Mouse (Mus musculus) granulocyte monocyte progenitor cell, adult 5-6 weeks (primary cell): Measurements from ENCODE around the gene A230050P20Rik. TPM values are rescaled to one million over a fixed set of nuclear protein-coding genes. Genes with fewer than 3 reads are reported as not detected.
A peak's percentile ranks its signal among the peaks of the same experiment; 100 is the strongest.

Experiments used
- ATAC-seq: replicated peaks from 2 replicates; pipeline ENCODE4 v1.8.0; 2016; ENCODE audit warnings: mild to moderate bottlenecking, moderate TSS enrichment, inconsistent platforms; ENCODE audit not compliant: poor library complexity, severe bottlenecking
- total RNA-seq, 2 experiments: library from RNA; stranded (forward) in 1 of 2; stranded (reverse) in 1 of 2; fragments of 200-712, 200-1000 nt in 1 of 2; fragments of >200 nt in 1 of 2; fragmentation: Nextera tagmentation in 1 of 2; gene quantifications; 2 replicates each; pipeline ENCODE4 v1.2.3; 2014 to 2017

Gene A230050P20Rik
- total RNA-seq, 2 experiments from 2014 or later, result 13.8 to 16.1 TPM

GRCm38 (mm10) chr9:20891339-20892103 is 23.1 kb downstream of the A230050P20Rik start:
- no peak for ATAC-seq

DNA sequence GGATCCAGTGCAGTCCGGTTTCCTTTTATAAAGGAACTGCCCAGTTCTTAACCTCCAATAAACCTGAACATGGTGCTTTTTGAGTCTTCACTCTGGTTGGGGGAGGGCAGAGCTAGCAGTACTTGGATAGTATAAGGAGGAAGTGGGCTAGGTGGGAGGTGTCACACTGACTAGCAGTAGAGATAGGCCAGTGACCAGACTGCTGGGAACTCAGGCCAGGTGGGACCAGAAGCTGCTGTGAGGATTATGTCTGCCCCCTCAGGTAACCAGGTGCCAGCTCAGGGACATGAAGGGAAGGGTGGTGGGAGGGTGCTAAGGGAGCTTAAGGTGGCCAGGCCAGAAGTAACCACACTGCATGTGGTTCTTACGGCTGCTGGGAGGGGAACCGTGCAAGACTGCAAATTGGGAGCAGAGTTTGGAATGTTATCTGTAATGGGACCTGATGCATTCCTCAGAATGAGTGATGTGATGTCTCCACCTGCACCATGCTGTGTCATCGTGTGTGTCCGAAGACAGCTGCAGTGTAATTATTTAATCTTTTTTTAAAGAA is 23.7 kb downstream of the A230050P20Rik start:
- no peak for ATAC-seq

GRCm38 (mm10) chr9:20893069-20893468 is 24.6 kb downstream of the A230050P20Rik start:
- ATAC-seq, result no peak

DNA sequence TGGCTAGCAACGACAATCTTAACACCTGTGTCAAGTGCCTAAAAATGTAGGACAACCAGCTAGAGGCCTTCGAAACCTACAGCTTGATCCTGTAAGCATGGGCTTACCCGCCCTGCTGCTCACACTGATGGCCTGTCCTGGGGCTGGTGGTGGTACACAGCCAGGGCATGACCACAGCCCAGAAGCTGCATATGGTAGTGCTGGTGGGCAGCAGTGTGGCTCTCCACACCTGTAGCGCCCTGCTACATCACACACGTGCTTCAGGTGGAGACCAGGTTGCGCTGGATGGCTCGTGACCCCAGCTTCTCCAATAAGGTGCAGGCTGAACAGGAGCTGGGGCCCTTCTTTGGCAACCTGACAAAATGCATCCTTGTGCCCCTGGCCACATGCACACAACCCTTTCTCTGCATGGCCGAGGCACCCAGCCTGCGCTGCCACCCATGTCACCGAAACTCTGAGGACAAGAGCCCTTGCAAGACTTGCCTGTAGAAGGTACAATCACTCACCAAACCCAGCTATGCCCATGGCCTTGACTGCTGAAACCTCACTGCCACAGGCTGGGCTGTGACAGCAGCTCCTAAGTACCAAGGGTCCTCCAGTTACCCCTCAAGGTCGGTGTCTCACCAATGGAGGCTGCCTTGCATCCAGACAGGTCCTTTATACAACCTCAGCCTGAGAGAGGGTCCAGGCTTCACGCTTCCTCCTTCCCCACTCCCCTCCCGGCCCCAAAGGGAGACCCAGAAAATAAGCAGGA is 25.3 kb downstream of the A230050P20Rik start:
- no peak for ATAC-seq

DNA sequence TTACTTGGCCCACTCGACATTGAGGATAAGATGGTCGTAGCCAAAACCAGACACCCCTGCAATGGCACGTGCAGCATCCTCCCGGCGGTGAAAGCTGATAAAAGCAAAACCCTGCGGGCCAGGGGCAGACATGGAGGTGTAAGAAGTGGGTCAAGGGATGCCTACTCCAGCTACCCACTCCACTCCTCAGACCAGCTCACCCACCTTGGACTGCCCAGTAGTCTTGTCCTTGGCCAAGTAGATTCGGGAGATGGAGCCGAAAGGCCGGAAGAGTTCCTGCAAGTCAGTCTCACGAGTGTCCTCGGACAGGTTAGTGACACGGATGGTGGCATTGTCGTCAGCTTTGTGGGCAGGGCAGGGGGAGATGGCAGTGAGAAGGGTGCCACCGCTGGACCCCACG is 26.2 kb downstream of the A230050P20Rik start:
- ATAC-seq, result no peak

DNA sequence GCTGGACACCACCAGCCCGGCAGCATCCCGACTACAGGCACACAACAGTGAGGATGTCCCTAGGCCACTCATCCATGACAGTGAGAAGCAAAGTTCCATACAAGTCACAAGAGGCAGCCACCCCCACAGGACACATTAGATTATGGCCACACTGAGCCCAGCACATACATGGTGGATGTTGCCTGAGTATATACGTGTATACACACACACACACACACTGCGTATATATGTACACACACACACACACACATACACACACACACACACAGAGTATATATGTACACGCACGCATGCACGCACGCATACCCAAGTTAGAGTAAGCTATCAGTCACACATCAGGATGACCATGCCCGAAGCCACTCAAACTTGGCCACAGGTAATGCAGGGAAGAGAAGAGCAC is 26.9 kb downstream of the A230050P20Rik start:
- no peak for ATAC-seq

DNA sequence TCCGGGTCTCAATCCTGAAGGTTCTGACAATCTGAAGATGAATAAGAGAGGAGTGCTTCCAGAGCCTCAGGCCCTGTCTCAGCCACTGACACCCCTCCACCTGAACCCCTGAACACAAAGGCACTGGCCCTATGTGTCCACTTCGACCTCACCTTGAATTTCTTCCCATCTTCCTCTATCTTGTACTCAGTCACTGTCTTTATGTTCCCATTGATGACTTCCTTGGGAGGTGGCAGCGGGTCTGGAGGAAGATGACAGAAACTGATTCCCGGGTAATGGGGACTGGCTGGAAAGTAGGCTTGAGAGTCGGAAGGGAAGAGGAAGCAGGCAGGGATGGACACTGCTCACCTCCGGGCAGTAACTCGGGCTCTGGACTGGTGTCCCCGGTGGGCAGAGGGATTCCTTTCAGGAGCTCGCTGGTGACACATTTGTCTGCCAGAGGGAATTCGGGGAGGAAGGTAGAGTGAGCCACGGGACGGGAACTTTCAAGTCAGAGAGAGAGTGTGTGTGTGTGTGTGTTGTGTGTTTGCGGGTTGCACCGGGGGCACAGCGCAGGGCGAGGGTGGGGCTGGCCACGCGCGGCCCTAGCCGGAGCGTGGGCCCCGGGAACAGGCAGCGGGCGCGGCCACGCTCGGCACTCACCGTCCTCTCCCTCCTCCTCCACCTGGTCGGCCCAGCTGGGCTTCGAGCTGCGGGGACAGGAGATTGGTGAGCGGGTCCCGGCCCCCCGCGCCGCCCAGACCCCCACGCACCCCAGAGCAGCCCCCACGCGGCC is 29.5 kb downstream of the A230050P20Rik start:
- ATAC-seq, result no peak

GRCm38 (mm10) chr9:20898511-20899073 is 30.1 kb downstream of the A230050P20Rik start, which contains the start of gene Eif3g:
Gene Eif3g (minus strand): TSS chr9:20898623.
- peak; percentile 85 for ATAC-seq

DNA sequence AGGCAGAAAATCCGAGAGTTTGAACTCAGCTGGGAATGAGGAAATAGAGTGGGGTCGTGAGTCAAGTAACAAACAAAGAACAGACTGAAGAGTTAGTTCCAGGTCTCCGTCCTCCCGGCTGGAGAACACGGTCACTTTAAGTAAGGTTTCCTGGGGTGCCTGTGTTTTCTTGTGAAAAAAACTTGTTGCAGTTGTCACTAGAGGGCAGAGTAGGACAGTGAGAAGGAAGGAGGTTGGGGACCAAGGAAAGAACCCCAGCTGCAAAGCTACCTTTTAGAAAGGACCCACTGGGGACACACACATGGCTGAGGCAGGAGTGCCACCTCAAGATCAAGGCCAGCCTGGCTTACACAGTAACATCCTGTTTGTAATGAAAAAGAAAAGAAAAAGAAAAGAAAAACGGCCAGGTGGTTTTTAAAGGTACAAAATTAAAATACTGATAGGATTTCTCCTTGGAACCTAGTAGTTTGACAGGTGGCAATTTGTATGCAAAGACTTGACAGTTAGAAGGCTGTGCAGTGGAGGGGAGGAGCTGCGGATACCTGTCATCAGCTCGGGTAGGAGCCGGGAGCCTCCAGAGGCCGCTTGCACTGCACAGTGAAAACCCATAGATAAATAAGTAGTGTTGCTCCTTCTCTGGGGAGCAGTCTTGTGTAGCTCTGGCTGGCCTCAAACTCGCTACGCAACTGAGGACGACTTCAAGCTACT is 33.2 kb downstream of the A230050P20Rik start:
- peak; percentile 54 for ATAC-seq

DNA sequence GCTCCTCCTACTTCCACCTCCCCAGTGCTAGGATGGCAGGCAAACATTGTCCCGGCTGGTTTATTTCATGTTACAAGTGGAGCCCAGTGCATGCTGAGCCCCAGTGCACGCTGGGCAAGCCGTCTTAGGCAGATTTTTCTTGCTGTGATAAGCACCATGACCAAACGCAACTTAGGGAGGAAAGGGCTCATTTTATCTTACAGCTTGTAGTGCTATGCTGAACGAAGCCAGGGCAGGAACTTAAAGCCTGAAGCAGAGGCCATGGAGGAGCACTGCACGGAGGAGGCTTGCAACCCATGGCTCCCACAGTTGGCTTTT is 33.7 kb downstream of the A230050P20Rik start:
- no peak for ATAC-seq

DNA sequence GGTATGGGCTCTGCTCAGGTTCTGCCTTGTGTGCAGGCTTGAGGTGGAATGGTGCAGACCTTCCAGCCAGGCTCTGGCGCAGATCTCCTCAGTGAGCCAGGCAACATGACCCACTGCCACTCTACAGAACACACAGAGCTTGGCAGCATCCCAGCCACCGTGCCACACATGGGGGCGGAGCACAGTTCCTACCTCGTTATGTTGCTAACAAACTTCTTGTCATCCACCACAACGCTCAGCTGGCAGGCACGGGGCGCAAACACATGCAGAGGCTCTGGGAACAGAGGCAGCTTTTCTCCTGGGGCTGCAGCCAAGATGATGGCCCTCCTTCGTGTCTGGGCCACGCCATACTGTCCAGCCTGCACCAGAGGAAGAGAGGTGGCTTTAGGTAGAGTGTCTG is 41.5 kb downstream of the A230050P20Rik start:
- ATAC-seq, result no peak

- peak; percentile 65 for ATAC-seq
Observed at GRCm38 (mm10) chr9:20916160-20916559, 47.7 kb downstream of the A230050P20Rik start.

DNA sequence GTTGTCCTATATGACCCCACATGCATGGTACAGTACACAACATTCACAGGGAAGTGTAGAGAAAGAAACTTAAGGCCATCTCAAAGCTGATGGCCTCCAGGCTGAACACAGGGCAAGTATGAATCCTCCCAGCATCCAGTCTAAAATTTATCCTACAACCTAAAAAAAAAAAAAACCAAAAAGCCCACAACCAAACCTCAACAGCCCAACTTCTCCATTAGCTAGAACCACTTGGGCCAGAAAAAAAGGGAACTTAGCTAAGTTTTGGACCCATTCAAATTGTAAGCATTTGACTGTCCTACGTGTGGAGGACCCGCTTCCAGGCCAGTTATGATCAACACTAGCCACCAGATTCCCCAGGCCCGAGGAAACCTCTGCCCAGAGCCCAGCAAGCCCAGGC is 54.8 kb downstream of the A230050P20Rik start:
- 0 out of 2 replicates have a peak, but pooled peaks have one; percentile 6 for ATAC-seq

Other genes starting within 250 kb of the A230050P20Rik start
- gene Ubl5, start 225.8 kb upstream of the A230050P20Rik start, total RNA-seq (2014; fragmentation: Nextera tagmentation), result 459 and 544 TPM in 2 replicates
- gene Ubl5, start 225.8 kb upstream of the A230050P20Rik start, total RNA-seq (2017), result 101 and 107 TPM in 2 replicates
- gene Fbxl12, start 223.9 kb upstream of the A230050P20Rik start, total RNA-seq (2014; fragmentation: Nextera tagmentation), result 18.2 and 28.0 TPM in 2 replicates
- gene Fbxl12, start 223.9 kb upstream of the A230050P20Rik start, total RNA-seq (2017), result 3.7 and 6.3 TPM in 2 replicates
- 14.8 and 22.5 TPM in 2 replicates for gene Pin1, start 216.5 kb upstream of the A230050P20Rik start, total RNA-seq (2014; fragmentation: Nextera tagmentation)
- gene Pin1, start 216.5 kb upstream of the A230050P20Rik start, total RNA-seq (2017), result 16.1 and 22.4 TPM in 2 replicates
- gene Olfm2, start 122.3 kb upstream of the A230050P20Rik start, total RNA-seq (2014; fragmentation: Nextera tagmentation), result not detected in 2 replicates
- gene Olfm2, start 122.3 kb upstream of the A230050P20Rik start, total RNA-seq (2017), result 0.09 TPM in 1 of 2 replicates, not detected in the other
- gene Col5a3, start 53.6 kb upstream of the A230050P20Rik start, total RNA-seq (2014; fragmentation: Nextera tagmentation), result 0.28 and 0.41 TPM in 2 replicates
- gene Col5a3, start 53.6 kb upstream of the A230050P20Rik start, total RNA-seq (2017), result 0.60 and 0.62 TPM in 2 replicates
- not detected in 2 replicates for gene Rdh8, start 50.1 kb upstream of the A230050P20Rik start, total RNA-seq (2014; fragmentation: Nextera tagmentation)
- gene Rdh8, start 50.1 kb upstream of the A230050P20Rik start, total RNA-seq (2017), result not detected in 2 replicates
- 1.5 and 2.5 TPM in 2 replicates for gene Angptl6, start 11.1 kb downstream of the A230050P20Rik start, total RNA-seq (2014; fragmentation: Nextera tagmentation)
- gene Angptl6, start 11.1 kb downstream of the A230050P20Rik start, total RNA-seq (2017), result 0.52 and 1.4 TPM in 2 replicates
- gene Ppan, start 19.5 kb downstream of the A230050P20Rik start, total RNA-seq (2014; fragmentation: Nextera tagmentation), result 88.0 and 115 TPM in 2 replicates
- gene Ppan, start 19.5 kb downstream of the A230050P20Rik start, total RNA-seq (2017), result 172 and 173 TPM in 2 replicates
- 224 and 262 TPM in 2 replicates for gene Eif3g, start 30.0 kb downstream of the A230050P20Rik start, total RNA-seq (2014; fragmentation: Nextera tagmentation)
- 187 and 207 TPM in 2 replicates for gene Eif3g, start 30.0 kb downstream of the A230050P20Rik start, total RNA-seq (2017)
- gene Dnmt1, start 91.2 kb downstream of the A230050P20Rik start, total RNA-seq (2014; fragmentation: Nextera tagmentation), result 172 and 204 TPM in 2 replicates
- gene Dnmt1, start 91.2 kb downstream of the A230050P20Rik start, total RNA-seq (2017), result 244 and 247 TPM in 2 replicates
- 3.7 and 11.0 TPM in 2 replicates for gene S1pr2, start 108.1 kb downstream of the A230050P20Rik start, total RNA-seq (2014; fragmentation: Nextera tagmentation)
- 3.2 and 3.4 TPM in 2 replicates for gene S1pr2, start 108.1 kb downstream of the A230050P20Rik start, total RNA-seq (2017)
- gene Mrpl4, start 134.1 kb downstream of the A230050P20Rik start, total RNA-seq (2014; fragmentation: Nextera tagmentation), result 44.8 and 73.4 TPM in 2 replicates
- 44.5 and 46.0 TPM in 2 replicates for gene Mrpl4, start 134.1 kb downstream of the A230050P20Rik start, total RNA-seq (2017)
- 11.6 and 14.7 TPM in 2 replicates for gene Icam1, start 147.3 kb downstream of the A230050P20Rik start, total RNA-seq (2014; fragmentation: Nextera tagmentation)
- 5.9 and 8.0 TPM in 2 replicates for gene Icam1, start 147.3 kb downstream of the A230050P20Rik start, total RNA-seq (2017)
- gene Icam4, start 160.7 kb downstream of the A230050P20Rik start, total RNA-seq (2014; fragmentation: Nextera tagmentation), result 2.1 and 2.3 TPM in 2 replicates
- 0.31 and 1.2 TPM in 2 replicates for gene Icam4, start 160.7 kb downstream of the A230050P20Rik start, total RNA-seq (2017)
- gene Icam5, start 163.4 kb downstream of the A230050P20Rik start, total RNA-seq (2014; fragmentation: Nextera tagmentation), result 0.36 TPM in 1 of 2 replicates, not detected in the other
- 0.04 TPM in 1 of 2 replicates, not detected in the other for gene Icam5, start 163.4 kb downstream of the A230050P20Rik start, total RNA-seq (2017)
- gene Zglp1, start 198.5 kb downstream of the A230050P20Rik start, total RNA-seq (2014; fragmentation: Nextera tagmentation), result 6.2 TPM in 1 of 2 replicates, not detected in the other
- gene Zglp1, start 198.5 kb downstream of the A230050P20Rik start, total RNA-seq (2017), result not detected in 2 replicates
- gene Gm49373, start 204.5 kb downstream of the A230050P20Rik start, total RNA-seq (2014; fragmentation: Nextera tagmentation), result not detected in 2 replicates
- gene Gm49373, start 204.5 kb downstream of the A230050P20Rik start, total RNA-seq (2017), result 0.60 TPM in 1 of 2 replicates, not detected in the other
- gene Fdx1l, start 205.0 kb downstream of the A230050P20Rik start, total RNA-seq (2014; fragmentation: Nextera tagmentation), result 23.5 and 39.7 TPM in 2 replicates
- 56.5 and 59.4 TPM in 2 replicates for gene Fdx1l, start 205.0 kb downstream of the A230050P20Rik start, total RNA-seq (2017)
- 61.0 and 67.3 TPM in 2 replicates for gene Gm38431, start 223.4 kb downstream of the A230050P20Rik start, total RNA-seq (2014; fragmentation: Nextera tagmentation)
- gene Gm38431, start 223.4 kb downstream of the A230050P20Rik start, total RNA-seq (2017), result 5.5 and 7.5 TPM in 2 replicates
- gene Raver1, start 223.4 kb downstream of the A230050P20Rik start, total RNA-seq (2014; fragmentation: Nextera tagmentation), result 59.8 and 74.1 TPM in 2 replicates
- 19.6 and 22.9 TPM in 2 replicates for gene Raver1, start 223.4 kb downstream of the A230050P20Rik start, total RNA-seq (2017)